Mouse (Mus musculus) midbrain, postnatal 0 days (tissue): Measurements from ENCODE around the gene Slc2a3. TPM values are rescaled to one million over a fixed set of nuclear protein-coding genes. Genes with fewer than 3 reads are reported as not detected.

Source experiments
- ATAC-seq: fragments of 200-750 bp; cut with Nextera tagmentation; 2 replicates; pipeline ENCODE4 v1.8.0; 2017; ENCODE audit warnings: moderate number of reproducible peaks, mild to moderate bottlenecking, moderate TSS enrichment, moderate library complexity; ENCODE audit not compliant: low FRiP score
- DNase-seq: peaks from one replicate; pipeline ENCODE4 v3.0.0-alpha.2; 2015; ENCODE audit warnings: low spot score
- H3K27ac ChIP-seq: fragments of 300-500 bp; sonication (generic); 2 replicates; pipeline ENCODE4 v1.5.1; 2014; ENCODE audit warnings: low read depth, mild to moderate bottlenecking, low read length, mixed read lengths
- H3K27me3 ChIP-seq: fragments of 300-500 bp; sonication (generic); 2 replicates; pipeline ENCODE4 v1.6.1; 2014; ENCODE audit warnings: low read length, control low read depth, mixed read lengths; ENCODE audit not compliant: insufficient read depth
- H3K36me3 ChIP-seq: fragments of 300-500 bp; sonication (generic); 2 replicates; pipeline ENCODE4 v1.6.1; 2014; ENCODE audit warnings: low read length, control low read depth, mixed read lengths; ENCODE audit not compliant: insufficient read depth
- H3K4me1 ChIP-seq: fragments of 300-500 bp; sonication (generic); 2 replicates; pipeline ENCODE4 v1.6.1; 2014; ENCODE audit warnings: mild to moderate bottlenecking, control low read depth, antibody characterized with exemption, low read length, mixed read lengths; ENCODE audit not compliant: insufficient read depth
- H3K4me2 ChIP-seq: fragments of 300-500 bp; sonication (generic); 2 replicates; pipeline ENCODE4 v1.6.1; 2014; ENCODE audit warnings: low read depth, mild to moderate bottlenecking, low read length, mixed read lengths; ENCODE audit not compliant: poor library complexity, severe bottlenecking
- H3K4me3 ChIP-seq: fragments of 300-500 bp; sonication (generic); 2 replicates; pipeline ENCODE4 v1.5.1; 2014; ENCODE audit warnings: low read depth, mild to moderate bottlenecking, low read length, moderate library complexity
- H3K9ac ChIP-seq: fragments of 300-500 bp; sonication (generic); replicated peaks from 2 replicates; pipeline ENCODE4 v1.6.1; 2014; ENCODE audit warnings: mild to moderate bottlenecking, low read length, moderate library complexity, mixed read lengths; ENCODE audit not compliant: poor library complexity, severe bottlenecking
- H3K9me3 ChIP-seq: fragments of 300-500 bp; sonication (generic); 2 replicates; pipeline ENCODE4 v1.6.1; 2016; ENCODE audit warnings: low read length, control low read depth
- CTCF ChIP-seq: IDR thresholded peaks from 2 replicates; pipeline ENCODE4 v1.5.1; 2016; ENCODE audit warnings: antibody characterized with exemption, mild to moderate bottlenecking
- WGBS: fragments of 180-500 bp; shearing (Covaris S2); extraction: QIAGEN DNeasy Blood & Tissue Kit; methylation state at CpG from one replicate; pipeline ENCODE4 v1.1.7; 2014; 5-methylcytosine and 5-hydroxymethylcytosine counted together
- polyA plus RNA-seq: library from polyadenylated mRNA; unstranded; fragments of >200 nt; fragmentation: Nextera tagmentation; extraction: Ambion mirVana; gene quantifications from 2 replicates; pipeline ENCODE4 v1.2.1, GENCODE M21; 2015
- total RNA-seq: library from RNA; depleted of rRNA; stranded (reverse); fragments of >200 nt; gene quantifications from 2 replicates; pipeline ENCODE4 v1.2.3, GENCODE M21; 2014

The Slc2a3 gene
- total and polyA plus RNA-seq, 2 experiments from 2014 or later = 48.4 to 129 TPM

GRCm38 (mm10) chr6:122801801-122802514 is 518 bp upstream of the Slc2a3 start:
- WGBS = 2% methylated on average over 33 of the region's 34 CpGs
- ATAC-seq (peak; percentile 81), DNase-seq (peak; percentile 53)
- H3K9me3 ChIP-seq = no peaks in the 10 kb centered on the region
- peak overlapping the region; percentile 74 for H3K9ac ChIP-seq
- H3K27ac ChIP-seq = peak overlapping the region; percentile 85
- peaks cover 2% of the 10 kb centered on the region; the same call in 1 of the 2 replicates for H3K36me3 ChIP-seq
- no peaks in the 10 kb centered on the region for H3K27me3 ChIP-seq
- no peaks in the 10 kb centered on the region for H3K4me1 ChIP-seq
- TF ChIP-seq CTCF = no peak
- H3K4me3 ChIP-seq = peak overlapping the region; percentile 63
- H3K4me2 ChIP-seq = peak overlapping the region; percentile 84

GRCm38 (mm10) chr6:122800640-122801300 is 670 bp downstream of the Slc2a3 start:
- peak; percentile 20 for ATAC-seq
- Histone ChIP-seq H3K27me3 (no peaks in the 10 kb centered on the region), H3K36me3 (peaks cover 3% of the 10 kb centered on the region; the same call in 1 of the 2 replicates), H3K9me3 (no peaks in the 10 kb centered on the region), H3K4me1 (no peaks in the 10 kb centered on the region), H3K4me2 (peak overlapping the region; percentile 84), H3K4me3 (peak overlapping the region; percentile 63), H3K9ac (peak overlapping the region; percentile 74), H3K27ac (peak overlapping the region; percentile 85)
- WGBS = 31% methylated on average over 10 of the region's 10 CpGs
- TF ChIP-seq CTCF = no peak
- peak; percentile 14 for DNase-seq

- H3K27ac ChIP-seq = no peak overlapping the region
- 65% methylated on average over 8 of the region's 8 CpGs for WGBS
- no peak overlapping the region for H3K4me3 ChIP-seq
- H3K4me1 ChIP-seq = no peaks in the 10 kb centered on the region
- no peak overlapping the region for H3K9ac ChIP-seq
- peaks cover 5% of the 10 kb centered on the region; the same call in 1 of the 2 replicates for H3K36me3 ChIP-seq
- H3K9me3 ChIP-seq = no peaks in the 10 kb centered on the region
- no peak overlapping the region for H3K4me2 ChIP-seq
- ATAC-seq = no peak
- H3K27me3 ChIP-seq = no peaks in the 10 kb centered on the region
- TF ChIP-seq CTCF = no peak
- DNase-seq = peak; percentile 55
Measured at GRCm38 (mm10) chr6:122795254-122795935, 6.0 kb downstream of the Slc2a3 start.

GRCm38 (mm10) chr6:122786275-122786674 is 15.2 kb downstream of the Slc2a3 start:
- peak; percentile 74 for ATAC-seq
- TF ChIP-seq CTCF = peak; percentile 89
- 28% methylated on average over 5 of the region's 5 CpGs for WGBS

GRCm38 (mm10) chr6:122784866-122785265 is 16.6 kb downstream of the Slc2a3 start:
- H3K4me3 ChIP-seq = no peak overlapping the region
- H3K9me3 ChIP-seq = no peaks in the 10 kb centered on the region
- H3K9ac ChIP-seq = no peak overlapping the region
- no peaks in the 10 kb centered on the region for H3K36me3 ChIP-seq
- H3K4me1 ChIP-seq = no peaks in the 10 kb centered on the region
- no peak overlapping the region for H3K4me2 ChIP-seq
- H3K27me3 ChIP-seq = no peaks in the 10 kb centered on the region
- 98% methylated on average over 3 of the region's 3 CpGs for WGBS
- H3K27ac ChIP-seq = no peak overlapping the region
- ATAC-seq (no peak), DNase-seq (peak; percentile 32)
- peak; percentile 60 for TF ChIP-seq CTCF

More at GRCm38 (mm10) chr6:122786275-122786674, 15.2 kb downstream of the Slc2a3 start:
- Histone ChIP-seq H3K9me3 (no peaks in the 10 kb centered on the region), H3K27me3 (no peaks in the 10 kb centered on the region), H3K4me1 (no peaks in the 10 kb centered on the region), H3K4me2 (no peak overlapping the region), H3K9ac (no peak overlapping the region), H3K27ac (no peak overlapping the region), H3K36me3 (no peaks in the 10 kb centered on the region), H3K4me3 (no peak overlapping the region)
- peak; percentile 88 for DNase-seq
